Mouse (Mus musculus) naive thymus-derived CD4-positive, alpha-beta T cell, adult 2 months (primary cell): Measurements from ENCODE around the gene Atrip.

Source experiments
- DNase-seq: peaks from one replicate; pipeline ENCODE4 v3.0.0-alpha.2; 2011; ENCODE audit warnings: low read depth

Gene Atrip

GRCm38 (mm10) chr9:109038086-109038895, 35.6 kb downstream of the Atrip start, which contains the start of gene Shisa5:
TSS of gene Shisa5 (plus strand) at chr9:109038565.
- peak; percentile 69 for DNase-seq

GRCm38 (mm10) chr9:109032435-109032834, 41.5 kb downstream of the Atrip start:
- no peak for DNase-seq

- DNase-seq: no peak
Observed at GRCm38 (mm10) chr9:109031686-109032085, 42.2 kb downstream of the Atrip start.

- DNase-seq: no peak
Observed at GRCm38 (mm10) chr9:109031001-109031400, 42.9 kb downstream of the Atrip start.

- DNase-seq: no peak
Observed at GRCm38 (mm10) chr9:109030312-109030711, 43.6 kb downstream of the Atrip start.

- no peak for DNase-seq
Observed at GRCm38 (mm10) chr9:109028919-109029318, 45.0 kb downstream of the Atrip start.

- no peak for DNase-seq
Observed at GRCm38 (mm10) chr9:109028421-109028820, 45.5 kb downstream of the Atrip start.

- no peak for DNase-seq
Observed at GRCm38 (mm10) chr9:109027521-109027920, 46.4 kb downstream of the Atrip start.

GRCm38 (mm10) chr9:109022866-109023685, 50.8 kb downstream of the Atrip start:
- DNase-seq: peak; percentile 68

- DNase-seq: peak; percentile 36
Observed at GRCm38 (mm10) chr9:109021428-109021827, 52.5 kb downstream of the Atrip start.

- DNase-seq: no peak
Observed at GRCm38 (mm10) chr9:109016973-109017604, 56.8 kb downstream of the Atrip start.

- DNase-seq: no peak
Observed at GRCm38 (mm10) chr9:109015397-109015796, 58.5 kb downstream of the Atrip start.

GRCm38 (mm10) chr9:109010316-109010690, 63.6 kb downstream of the Atrip start:
- DNase-seq: no peak

- DNase-seq: peak; percentile 25
Observed at GRCm38 (mm10) chr9:109009636-109010315, 64.1 kb downstream of the Atrip start.

- DNase-seq: no peak
Observed at GRCm38 (mm10) chr9:109008994-109009635, 64.8 kb downstream of the Atrip start.

GRCm38 (mm10) chr9:109008081-109008480, 65.8 kb downstream of the Atrip start:
- DNase-seq: no peak
